Mouse (Mus musculus) neutrophil, adult 65 days (primary cell): Measurements from ENCODE around the gene Ubfd1. TPM values are rescaled to one million over a fixed set of nuclear protein-coding genes. Genes with fewer than 3 reads are reported as not detected.

ENCODE experiments used
- total RNA-seq: library from RNA; stranded (reverse); gene quantifications from 2 replicates; pipeline ENCODE4 v1.2.4, GENCODE M21; 2023

Ubfd1 gene
- 19.1 and 22.5 TPM in 2 replicates for total RNA-seq

DNA sequence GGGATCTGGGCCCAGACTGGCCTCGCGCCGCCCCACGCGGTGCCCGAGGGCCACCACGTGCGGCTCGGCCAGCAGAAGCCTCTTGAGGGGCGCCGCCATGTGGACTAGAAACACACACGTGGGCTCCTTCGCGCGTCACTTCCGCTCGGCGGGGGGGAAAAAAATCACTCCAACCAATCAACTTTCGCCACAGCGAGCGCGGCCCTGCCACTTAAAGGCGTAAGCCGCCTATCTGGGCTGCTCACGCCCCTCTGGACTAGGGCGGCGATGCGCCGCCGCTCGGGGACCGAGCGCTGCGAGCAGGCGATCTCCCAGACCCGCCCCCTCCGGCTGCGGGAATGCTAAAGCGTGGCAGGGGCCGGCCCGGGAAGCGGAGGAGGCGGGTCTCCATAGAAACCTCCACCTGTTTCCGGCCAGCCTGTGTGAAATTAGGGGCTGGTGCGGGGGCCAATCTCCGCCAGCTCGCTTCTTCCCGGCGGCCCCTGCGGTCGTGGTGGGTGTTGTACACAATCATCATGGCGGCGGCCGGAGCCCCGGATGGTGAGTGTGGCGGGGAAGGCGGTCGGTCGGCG is at the start of gene Ubfd1, which contains the start of gene Ears2:
Gene Ubfd1 (plus strand): TSS at position 231 of the 572 bp plus-strand sequence.
Gene Ears2 (minus strand): TSS at position 319 of the 572 bp plus-strand sequence.

DNA sequence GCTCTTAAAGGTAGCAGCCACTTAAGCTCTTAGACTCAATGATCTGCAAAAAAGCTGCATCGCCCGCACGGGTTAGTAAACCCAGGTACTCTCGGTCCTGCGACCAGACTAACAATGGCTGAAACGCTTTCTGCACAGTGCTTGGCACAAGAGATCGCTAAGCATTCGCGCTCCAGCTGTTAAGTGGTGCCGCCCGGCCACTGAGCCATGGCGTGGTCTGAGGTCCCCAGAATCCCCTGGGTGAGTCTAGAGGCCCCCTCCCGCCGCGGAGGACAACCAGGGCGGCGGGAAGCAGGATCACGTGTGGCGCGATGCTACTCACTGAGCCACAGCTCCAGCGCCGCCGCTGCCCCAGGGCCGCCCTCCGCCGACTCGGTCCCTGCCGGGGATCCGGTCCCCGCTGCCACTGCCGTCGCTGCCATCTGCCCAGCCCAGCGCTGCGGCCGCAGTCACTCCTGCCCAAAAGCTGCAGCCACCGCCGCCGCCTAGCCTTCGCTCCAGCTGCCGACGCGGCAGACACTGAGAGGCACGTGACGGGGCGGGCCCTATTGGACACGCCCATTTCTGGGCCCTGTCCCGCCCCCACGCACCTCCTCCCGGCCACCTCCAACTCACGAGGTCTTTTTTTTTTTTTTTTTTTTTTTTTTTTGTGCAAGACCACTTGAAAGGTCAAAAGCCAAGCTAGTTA is 46.2 kb upstream of the Ubfd1 start, which contains the start of gene Gga2:
Gene Gga2 (minus strand): TSS at position 556 of the 688 bp plus-strand sequence.

DNA sequence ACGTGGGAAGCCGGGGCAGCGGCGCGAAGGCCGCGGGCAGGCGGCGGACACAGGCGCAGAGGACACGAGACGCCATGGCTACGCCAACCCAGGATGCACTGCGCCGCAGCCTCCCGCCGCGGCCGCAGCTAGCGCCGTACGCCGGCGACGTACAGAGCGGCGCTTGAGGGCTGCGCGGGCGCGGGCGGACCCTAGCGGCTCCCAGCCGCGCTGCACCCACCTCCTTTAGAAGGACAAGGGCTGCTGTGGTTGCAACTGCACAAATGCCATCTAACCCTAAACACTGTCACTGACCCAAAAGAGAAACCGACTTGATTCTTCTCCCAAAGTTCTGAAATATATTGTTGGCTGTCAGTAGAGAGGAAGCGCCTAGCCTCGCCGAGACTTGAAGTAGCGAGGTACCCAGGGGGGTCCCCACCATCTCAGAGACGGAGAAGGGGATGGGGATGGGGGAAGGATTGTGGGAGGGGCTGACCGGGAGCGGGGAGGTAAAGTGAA is 34.8 kb downstream of the Ubfd1 start, which contains the start of gene Ndufab1:
Gene Ndufab1 (minus strand): TSS at position 140 of the 498 bp plus-strand sequence.

Other genes starting within 250 kb of the Ubfd1 start
- gene Scnn1b, start 202.1 kb upstream of the Ubfd1 start, total RNA-seq: not detected in 2 replicates
- 8.2 and 9.2 TPM in 2 replicates for gene Cog7, start 85.5 kb upstream of the Ubfd1 start, total RNA-seq
- gene Gga2, start 46.0 kb upstream of the Ubfd1 start, total RNA-seq: 12.2 and 16.7 TPM in 2 replicates
- gene Ears2, start 88 bp downstream of the Ubfd1 start, total RNA-seq: 1.1 and 1.3 TPM in 2 replicates
- gene Ndufab1, start 34.7 kb downstream of the Ubfd1 start, total RNA-seq: 25.6 and 34.9 TPM in 2 replicates
- gene Palb2, start 65.8 kb downstream of the Ubfd1 start, total RNA-seq: 2.6 and 4.3 TPM in 2 replicates
- gene Dctn5, start 65.9 kb downstream of the Ubfd1 start, total RNA-seq: 41.4 and 55.5 TPM in 2 replicates
- 33.7 and 40.3 TPM in 2 replicates for gene Plk1, start 92.3 kb downstream of the Ubfd1 start, total RNA-seq
- gene Ern2, start 119.0 kb downstream of the Ubfd1 start, total RNA-seq: not detected in 2 replicates
- gene Chp2, start 152.3 kb downstream of the Ubfd1 start, total RNA-seq: not detected in 2 replicates
- gene Prkcb, start 221.6 kb downstream of the Ubfd1 start, total RNA-seq: 263 and 327 TPM in 2 replicates